Mouse (Mus musculus): ENCODE measurements around the gene Fcf1.

Gene Fcf1

GRCm38 (mm10) chr12:84968831-84969655 lies 1.7 kb upstream of the Fcf1 start:
- DNase-seq (ENCODE audit: low spot score), result no peak

GRCm38 (mm10) chr12:84969656-84970427 lies 855 bp upstream of the Fcf1 start:
- no peak for DNase-seq (ENCODE audit: low spot score)

GRCm38 (mm10) chr12:84979264-84979862 lies 8.7 kb downstream of the Fcf1 start:
- DNase-seq (ENCODE audit: low spot score), result no peak

GRCm38 (mm10) chr12:84989456-84989855 lies 18.8 kb downstream of the Fcf1 start:
- DNase-seq (ENCODE audit: low spot score), result no peak

- DNase-seq (ENCODE audit: low spot score), result no peak
Measured at GRCm38 (mm10) chr12:84995112-84995761, 24.5 kb downstream of the Fcf1 start.

- DNase-seq (ENCODE audit: low spot score), result peak; percentile 95
Measured at GRCm38 (mm10) chr12:84996083-84996496, 25.4 kb downstream of the Fcf1 start, which contains the start of gene Ylpm1. Gene Ylpm1 (plus strand): TSS chr12:84996321.

- peak; percentile 5 for DNase-seq (ENCODE audit: low spot score)
Measured at GRCm38 (mm10) chr12:84996501-84997398, 26.1 kb downstream of the Fcf1 start.

- no peak for DNase-seq (ENCODE audit: low spot score)
Measured at GRCm38 (mm10) chr12:84999053-84999452, 28.4 kb downstream of the Fcf1 start.

- no peak for DNase-seq (ENCODE audit: low spot score)
Measured at GRCm38 (mm10) chr12:85006206-85006605, 35.5 kb downstream of the Fcf1 start.

- no peak for DNase-seq (ENCODE audit: low spot score)
Measured at GRCm38 (mm10) chr12:85007021-85007420, 36.3 kb downstream of the Fcf1 start.

GRCm38 (mm10) chr12:85009776-85010175 lies 39.1 kb downstream of the Fcf1 start:
- no peak for DNase-seq (ENCODE audit: low spot score)

GRCm38 (mm10) chr12:85010541-85010940 lies 39.8 kb downstream of the Fcf1 start:
- DNase-seq (ENCODE audit: low spot score), result no peak

- DNase-seq (ENCODE audit: low spot score), result no peak
Measured at GRCm38 (mm10) chr12:85012185-85012584, 41.5 kb downstream of the Fcf1 start.

GRCm38 (mm10) chr12:85022071-85022470 lies 51.4 kb downstream of the Fcf1 start:
- DNase-seq (ENCODE audit: low spot score), result no peak

- DNase-seq (ENCODE audit: low spot score), result no peak
Measured at GRCm38 (mm10) chr12:85032710-85033109, 62.0 kb downstream of the Fcf1 start.
